Mouse (Mus musculus): ENCODE data around the gene Actn4.

The Actn4 gene

GRCm38 (mm10) chr7:28949298-28949697, 12.8 kb downstream of the Actn4 start:
- DNase-seq (ENCODE audit: low spot score) = no peak

- no peak for DNase-seq (ENCODE audit: low spot score)
Observed at GRCm38 (mm10) chr7:28948746-28949145, 13.4 kb downstream of the Actn4 start.

GRCm38 (mm10) chr7:28946271-28946610, 15.9 kb downstream of the Actn4 start:
- peak; percentile 38 for DNase-seq (ENCODE audit: low spot score)

- peak; percentile 70 for DNase-seq (ENCODE audit: low spot score)
Observed at GRCm38 (mm10) chr7:28945416-28946270, 16.5 kb downstream of the Actn4 start.

GRCm38 (mm10) chr7:28944756-28945415, 17.3 kb downstream of the Actn4 start:
- DNase-seq (ENCODE audit: low spot score) = no peak

GRCm38 (mm10) chr7:28943451-28944180, 18.5 kb downstream of the Actn4 start:
- peak; percentile 11 for DNase-seq (ENCODE audit: low spot score)

GRCm38 (mm10) chr7:28941542-28941941, 20.6 kb downstream of the Actn4 start:
- peak; percentile 72 for DNase-seq (ENCODE audit: low spot score)

- DNase-seq (ENCODE audit: low spot score) = peak; percentile 6
Observed at GRCm38 (mm10) chr7:28941129-28941528, 21.0 kb downstream of the Actn4 start.

GRCm38 (mm10) chr7:28939418-28940183, 22.5 kb downstream of the Actn4 start:
- DNase-seq (ENCODE audit: low spot score) = no peak

- no peak for DNase-seq (ENCODE audit: low spot score)
Observed at GRCm38 (mm10) chr7:28938654-28939053, 23.5 kb downstream of the Actn4 start.

GRCm38 (mm10) chr7:28936787-28937186, 25.4 kb downstream of the Actn4 start:
- DNase-seq (ENCODE audit: low spot score) = no peak

GRCm38 (mm10) chr7:28933825-28934224, 28.3 kb downstream of the Actn4 start:
- DNase-seq (ENCODE audit: low spot score) = no peak

GRCm38 (mm10) chr7:28932421-28933041, 29.6 kb downstream of the Actn4 start:
- peak; percentile 68 for DNase-seq (ENCODE audit: low spot score)

- no peak for DNase-seq (ENCODE audit: low spot score)
Observed at GRCm38 (mm10) chr7:28931695-28932039, 30.5 kb downstream of the Actn4 start.

- peak; percentile 74 for DNase-seq (ENCODE audit: low spot score)
Observed at GRCm38 (mm10) chr7:28931032-28931694, 31.0 kb downstream of the Actn4 start.

GRCm38 (mm10) chr7:28930320-28931031, 31.7 kb downstream of the Actn4 start:
- DNase-seq (ENCODE audit: low spot score) = no peak

- peak; percentile 84 for DNase-seq (ENCODE audit: low spot score)
Observed at GRCm38 (mm10) chr7:28929381-28929780, 32.8 kb downstream of the Actn4 start.

GRCm38 (mm10) chr7:28926172-28926571, 36.0 kb downstream of the Actn4 start:
- no peak for DNase-seq (ENCODE audit: low spot score)

- DNase-seq (ENCODE audit: low spot score) = peak; percentile 93
Observed at GRCm38 (mm10) chr7:28925317-28925716, 36.8 kb downstream of the Actn4 start.

GRCm38 (mm10) chr7:28924802-28925201, 37.3 kb downstream of the Actn4 start:
- DNase-seq (ENCODE audit: low spot score) = no peak

All from yolk sac, embryonic 10.5 days (tissue).